Mouse (Mus musculus): ENCODE data around the gene Polrmt. TPM values are rescaled to one million over a fixed set of nuclear protein-coding genes. Genes with fewer than 3 reads are reported as not detected.

Polrmt gene
- polyA plus RNA-seq, 1 experiment from 2014 or later, result 40.7 TPM

- Histone ChIP-seq H3K27ac (replicated peaks) (no peak overlapping the region), H3K36me3 (peaks cover 51% of the 10 kb centered on the region)
Observed at GRCm38 (mm10) chr10:79689178-79689577, 57.2 kb downstream of the Polrmt start.

GRCm38 (mm10) chr10:79688720-79689119, 57.7 kb downstream of the Polrmt start, which contains the start of gene Gzmm:
Gzmm (plus strand) TSS chr10:79689020.
- Histone ChIP-seq H3K27me3 (no peaks in the 10 kb centered on the region), H3K27ac (replicated peaks) (no peak within 1 kb of the TSS), H3K4me1 (replicated peaks) (peaks cover 7% of the 10 kb centered on the region), H3K36me3 (peaks cover 51% of the 10 kb centered on the region), H3K4me2 (no peak within 1 kb of the TSS), H3K4me3 (no peak within 1 kb of the TSS), H3K9me3 (no peaks in the 10 kb centered on the region), H3K9ac (no peak within 1 kb of the TSS)
- 73% methylated on average over 4 of the region's 4 CpGs for WGBS
- no peak for ATAC-seq (ENCODE audit: low read depth)

More at GRCm38 (mm10) chr10:79689178-79689577, 57.2 kb downstream of the Polrmt start:
- Histone ChIP-seq H3K9ac (no peak overlapping the region), H3K27me3 (no peaks in the 10 kb centered on the region), H3K4me1 (replicated peaks) (peaks cover 2% of the 10 kb centered on the region), H3K9me3 (no peaks in the 10 kb centered on the region), H3K4me3 (no peak overlapping the region), H3K4me2 (no peak overlapping the region)
- 92% methylated on average over 3 of the region's 3 CpGs for WGBS
- ATAC-seq (ENCODE audit: low read depth), result no peak

GRCm38 (mm10) chr10:79687513-79687912, 58.9 kb downstream of the Polrmt start:
- no peaks in the 10 kb centered on the region for H3K9me3 ChIP-seq
- no peak for ATAC-seq (ENCODE audit: low read depth)

GRCm38 (mm10) chr10:79686691-79687090, 59.7 kb downstream of the Polrmt start:
- no peak for ATAC-seq (ENCODE audit: low read depth)
- peaks cover 51% of the 10 kb centered on the region for H3K36me3 ChIP-seq
- 94% methylated on average over 1 of the region's 1 CpGs for WGBS

More at GRCm38 (mm10) chr10:79687513-79687912, 58.9 kb downstream of the Polrmt start:
- H3K27me3 ChIP-seq, result no peaks in the 10 kb centered on the region
- peaks cover 51% of the 10 kb centered on the region for H3K36me3 ChIP-seq
- 97% methylated on average over 6 of the region's 6 CpGs for WGBS
- H3K4me2 ChIP-seq, result no peak overlapping the region
- no peak overlapping the region for H3K9ac ChIP-seq
- no peak overlapping the region for H3K27ac ChIP-seq (replicated peaks)
- no peak overlapping the region for H3K4me3 ChIP-seq
- peaks cover 19% of the 10 kb centered on the region for H3K4me1 ChIP-seq (replicated peaks)

GRCm38 (mm10) chr10:79686219-79686618, 60.2 kb downstream of the Polrmt start:
- 95% methylated on average over 2 of the region's 2 CpGs for WGBS
- no peaks in the 10 kb centered on the region for H3K9me3 ChIP-seq
- H3K4me2 ChIP-seq, result no peak overlapping the region
- peaks cover 21% of the 10 kb centered on the region for H3K4me1 ChIP-seq (replicated peaks)
- no peak overlapping the region for H3K4me3 ChIP-seq
- H3K9ac ChIP-seq, result no peak overlapping the region
- peaks cover 51% of the 10 kb centered on the region for H3K36me3 ChIP-seq
- ATAC-seq (ENCODE audit: low read depth), result no peak
- H3K27ac ChIP-seq (replicated peaks), result no peak overlapping the region
- H3K27me3 ChIP-seq, result no peaks in the 10 kb centered on the region

More at GRCm38 (mm10) chr10:79686691-79687090, 59.7 kb downstream of the Polrmt start:
- no peak overlapping the region for H3K4me2 ChIP-seq
- peaks cover 19% of the 10 kb centered on the region for H3K4me1 ChIP-seq (replicated peaks)
- H3K27me3 ChIP-seq, result no peaks in the 10 kb centered on the region
- no peaks in the 10 kb centered on the region for H3K9me3 ChIP-seq
- H3K27ac ChIP-seq (replicated peaks), result no peak overlapping the region
- H3K9ac ChIP-seq, result no peak overlapping the region
- H3K4me3 ChIP-seq, result no peak overlapping the region

Other genes with a start within 250 kb of the Polrmt start
- gene Plpp2, start 212.8 kb downstream of the Polrmt start, polyA plus RNA-seq (2015; fragmentation: Nextera tagmentation; extraction: Ambion mirVana), result 15.4 and 17.5 TPM in 2 replicates
- gene Mier2, start 191.4 kb downstream of the Polrmt start, polyA plus RNA-seq (2015; fragmentation: Nextera tagmentation; extraction: Ambion mirVana), result 58.8 and 59.5 TPM in 2 replicates
- gene Theg, start 159.2 kb downstream of the Polrmt start, polyA plus RNA-seq (2015; fragmentation: Nextera tagmentation; extraction: Ambion mirVana), result not detected in 2 replicates
- gene C2cd4c, start 132.6 kb downstream of the Polrmt start, polyA plus RNA-seq (2015; fragmentation: Nextera tagmentation; extraction: Ambion mirVana), result 0.11 and 0.17 TPM in 2 replicates
- 34.5 and 39.0 TPM in 2 replicates for gene Shc2, start 108.7 kb downstream of the Polrmt start, polyA plus RNA-seq (2015; fragmentation: Nextera tagmentation; extraction: Ambion mirVana)
- gene Odf3l2, start 100.8 kb downstream of the Polrmt start, polyA plus RNA-seq (2015; fragmentation: Nextera tagmentation; extraction: Ambion mirVana), result not detected in 2 replicates
- 0.62 and 1.1 TPM in 2 replicates for gene Madcam1, start 82.0 kb downstream of the Polrmt start, polyA plus RNA-seq (2015; fragmentation: Nextera tagmentation; extraction: Ambion mirVana)
- 82.3 and 90.2 TPM in 2 replicates for gene Tpgs1, start 77.2 kb downstream of the Polrmt start, polyA plus RNA-seq (2015; fragmentation: Nextera tagmentation; extraction: Ambion mirVana)
- 98.3 and 98.7 TPM in 2 replicates for gene Cdc34, start 64.4 kb downstream of the Polrmt start, polyA plus RNA-seq (2015; fragmentation: Nextera tagmentation; extraction: Ambion mirVana)
- 0.69 and 1.5 TPM in 2 replicates for gene Gzmm, start 57.6 kb downstream of the Polrmt start, polyA plus RNA-seq (2015; fragmentation: Nextera tagmentation; extraction: Ambion mirVana)
- gene Bsg, start 42.1 kb downstream of the Polrmt start, polyA plus RNA-seq (2015; fragmentation: Nextera tagmentation; extraction: Ambion mirVana), result 750 and 762 TPM in 2 replicates
- 0.78 and 0.83 TPM in 2 replicates for gene Hcn2, start 29.9 kb downstream of the Polrmt start, polyA plus RNA-seq (2015; fragmentation: Nextera tagmentation; extraction: Ambion mirVana)
- gene Fgf22, start 8.5 kb upstream of the Polrmt start, polyA plus RNA-seq (2015; fragmentation: Nextera tagmentation; extraction: Ambion mirVana), result 1.7 and 2.7 TPM in 2 replicates
- 96.2 and 98.5 TPM in 2 replicates for gene Rnf126, start 20.4 kb upstream of the Polrmt start, polyA plus RNA-seq (2015; fragmentation: Nextera tagmentation; extraction: Ambion mirVana)
- 1.9 and 2.8 TPM in 2 replicates for gene Fstl3, start 30.7 kb upstream of the Polrmt start, polyA plus RNA-seq (2015; fragmentation: Nextera tagmentation; extraction: Ambion mirVana)
- 0.07 and 0.69 TPM in 2 replicates for gene Prss57, start 44.4 kb upstream of the Polrmt start, polyA plus RNA-seq (2015; fragmentation: Nextera tagmentation; extraction: Ambion mirVana)
- 214 and 231 TPM in 2 replicates for gene Palm, start 47.0 kb upstream of the Polrmt start, polyA plus RNA-seq (2015; fragmentation: Nextera tagmentation; extraction: Ambion mirVana)
- 2.1 and 2.5 TPM in 2 replicates for gene Misp, start 74.4 kb upstream of the Polrmt start, polyA plus RNA-seq (2015; fragmentation: Nextera tagmentation; extraction: Ambion mirVana)
- gene Ptbp1, start 107.8 kb upstream of the Polrmt start, polyA plus RNA-seq (2015; fragmentation: Nextera tagmentation; extraction: Ambion mirVana), result 87.9 and 114 TPM in 2 replicates
- gene Prtn3, start 127.9 kb upstream of the Polrmt start, polyA plus RNA-seq (2015; fragmentation: Nextera tagmentation; extraction: Ambion mirVana), result 14.3 and 14.7 TPM in 2 replicates
- 343 and 361 TPM in 2 replicates for gene Plppr3, start 128.1 kb upstream of the Polrmt start, polyA plus RNA-seq (2015; fragmentation: Nextera tagmentation; extraction: Ambion mirVana)
- gene Elane, start 139.7 kb upstream of the Polrmt start, polyA plus RNA-seq (2015; fragmentation: Nextera tagmentation; extraction: Ambion mirVana), result 0.67 TPM in 1 of 2 replicates, not detected in the other
- not detected in 2 replicates for gene Cfd, start 144.3 kb upstream of the Polrmt start, polyA plus RNA-seq (2015; fragmentation: Nextera tagmentation; extraction: Ambion mirVana)
- gene Med16, start 162.3 kb upstream of the Polrmt start, polyA plus RNA-seq (2015; fragmentation: Nextera tagmentation; extraction: Ambion mirVana), result 47.4 and 49.0 TPM in 2 replicates
- 40.5 and 48.8 TPM in 2 replicates for gene Gm26602, start 164.3 kb upstream of the Polrmt start, polyA plus RNA-seq (2015; fragmentation: Nextera tagmentation; extraction: Ambion mirVana)
- 2.1 and 2.4 TPM in 2 replicates for gene Kiss1r, start 170.4 kb upstream of the Polrmt start, polyA plus RNA-seq (2015; fragmentation: Nextera tagmentation; extraction: Ambion mirVana)
- 237 and 249 TPM in 2 replicates for gene R3hdm4, start 174.6 kb upstream of the Polrmt start, polyA plus RNA-seq (2015; fragmentation: Nextera tagmentation; extraction: Ambion mirVana)
- 3.4 and 5.4 TPM in 2 replicates for gene Arid3a, start 180.5 kb upstream of the Polrmt start, polyA plus RNA-seq (2015; fragmentation: Nextera tagmentation; extraction: Ambion mirVana)
- gene Wdr18, start 213.6 kb upstream of the Polrmt start, polyA plus RNA-seq (2015; fragmentation: Nextera tagmentation; extraction: Ambion mirVana), result 67.0 and 85.7 TPM in 2 replicates
- gene Grin3b, start 224.1 kb upstream of the Polrmt start, polyA plus RNA-seq (2015; fragmentation: Nextera tagmentation; extraction: Ambion mirVana), result 0.58 and 0.61 TPM in 2 replicates
- 21.0 and 21.4 TPM in 2 replicates for gene Tmem259, start 237.7 kb upstream of the Polrmt start, polyA plus RNA-seq (2015; fragmentation: Nextera tagmentation; extraction: Ambion mirVana)
- 55.6 and 56.2 TPM in 2 replicates for gene Cnn2, start 242.0 kb upstream of the Polrmt start, polyA plus RNA-seq (2015; fragmentation: Nextera tagmentation; extraction: Ambion mirVana)
- 7.7 and 8.1 TPM in 2 replicates for gene Abca7, start 249.9 kb upstream of the Polrmt start, polyA plus RNA-seq (2015; fragmentation: Nextera tagmentation; extraction: Ambion mirVana)

Data from neural tube, embryonic 13.5 days (tissue).